Mouse (Mus musculus) frontal cortex, postnatal 10 days (tissue): ENCODE results near the gene Kdm2a.

ENCODE experiments used
- DNase-seq, 2 experiments: peaks; one replicate each; pipeline ENCODE4 v3.0.0; 2022; ENCODE audit warnings: low spot score in 2 of 2, mixed read lengths in 1 of 2

Kdm2a gene

DNA sequence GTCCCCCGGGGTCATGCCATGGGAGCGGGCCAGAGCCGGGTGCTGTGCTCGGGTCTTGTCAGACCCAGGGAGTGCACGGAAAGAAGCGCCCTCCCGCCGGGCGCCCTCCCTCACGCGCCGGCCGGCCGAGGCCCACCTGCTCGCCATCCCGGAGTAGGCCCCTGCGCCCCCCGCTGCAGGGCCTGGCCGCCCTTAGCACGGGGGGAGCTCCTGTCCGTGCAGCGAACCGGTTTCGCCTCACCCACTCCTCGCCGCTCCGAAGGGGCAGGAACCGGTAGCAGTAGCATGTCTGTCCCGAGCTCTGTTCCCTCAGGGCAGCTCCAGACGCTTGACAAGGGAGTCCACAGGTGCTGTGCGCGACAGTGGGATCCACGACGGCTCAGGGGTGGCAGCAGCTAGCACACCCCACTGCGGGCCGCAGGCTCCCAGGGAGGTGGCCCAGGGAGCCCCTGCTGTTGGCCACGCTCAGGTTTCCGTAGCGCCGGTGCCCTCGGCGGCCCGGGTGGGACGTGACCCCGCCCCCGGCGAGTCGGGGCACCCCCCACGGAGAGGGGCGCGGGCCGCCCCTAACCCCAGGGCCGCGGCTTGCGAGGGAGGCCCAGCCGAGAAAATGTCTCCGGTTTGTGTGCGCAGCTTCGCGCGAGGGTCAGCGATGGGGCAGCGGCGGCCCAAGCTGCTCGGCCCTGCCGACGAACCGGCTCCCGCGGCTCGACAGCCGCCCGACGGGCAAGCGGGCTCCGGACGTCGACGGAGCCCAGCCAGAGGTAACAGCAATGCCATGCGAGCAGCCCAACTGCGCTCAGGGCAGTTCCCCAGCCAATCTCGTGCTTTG, at the start of gene Kdm2a:
Gene Kdm2a (minus strand): TSS at position 488 of the 832 bp plus-strand sequence.
- peak; percentile 65 to 69 for DNase-seq

DNA sequence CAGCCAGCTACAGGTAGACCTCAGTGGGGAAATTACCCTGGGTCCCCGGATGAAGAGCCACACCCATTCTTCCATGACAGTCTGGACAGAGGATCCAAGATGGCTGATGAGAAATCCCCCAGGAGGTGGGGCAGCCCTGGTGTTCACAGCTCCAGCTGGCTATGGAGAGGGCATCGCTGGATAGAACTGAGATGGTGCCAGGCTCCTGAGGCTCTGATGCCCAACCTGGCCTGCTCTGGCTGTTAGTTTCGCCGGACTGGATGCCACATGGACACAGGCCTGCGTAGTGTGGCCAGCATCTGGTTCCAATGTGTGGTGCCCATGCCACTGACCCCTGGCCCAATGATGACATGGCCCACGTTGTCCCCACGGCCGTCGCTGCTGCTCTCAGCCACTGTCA, 49.4 kb upstream of the Kdm2a start:
- no peak for DNase-seq

DNA sequence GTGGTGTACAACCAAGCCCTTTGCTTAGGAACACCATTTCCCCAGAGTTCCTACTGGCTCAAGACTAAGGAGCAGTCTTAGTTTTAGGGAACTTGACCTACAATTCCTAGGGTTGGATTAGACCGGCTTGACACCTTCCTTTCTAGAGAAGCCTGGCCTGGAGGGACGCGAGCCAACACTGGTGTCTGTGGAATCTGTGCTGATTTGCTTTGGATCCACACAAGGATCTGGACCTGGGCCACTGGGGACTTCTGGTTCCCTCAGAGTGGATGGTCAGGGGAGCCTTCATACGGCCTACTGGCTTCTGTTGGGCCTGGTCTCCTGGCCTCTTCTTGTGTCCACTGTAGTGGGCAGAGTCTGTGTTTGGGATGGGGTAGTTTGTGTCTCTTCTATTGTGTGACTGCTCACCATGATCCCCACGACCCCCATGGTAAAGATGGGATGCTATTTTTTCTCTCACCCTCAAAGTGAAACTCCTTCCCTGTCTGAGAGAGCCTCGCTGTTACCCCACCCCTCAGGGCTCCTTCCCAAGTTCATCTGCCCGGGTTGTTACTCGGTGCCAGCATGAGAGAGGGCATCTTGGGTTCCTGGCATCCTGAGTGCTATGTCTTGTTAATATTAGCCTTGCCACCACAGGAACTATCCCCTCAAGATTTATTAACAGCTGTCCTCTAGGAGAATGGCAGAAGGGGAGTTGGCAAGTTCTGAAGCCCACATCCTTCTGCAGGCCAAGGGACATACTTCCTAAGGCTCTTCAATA, 48.8 kb upstream of the Kdm2a start:
- DNase-seq = no peak

DNA sequence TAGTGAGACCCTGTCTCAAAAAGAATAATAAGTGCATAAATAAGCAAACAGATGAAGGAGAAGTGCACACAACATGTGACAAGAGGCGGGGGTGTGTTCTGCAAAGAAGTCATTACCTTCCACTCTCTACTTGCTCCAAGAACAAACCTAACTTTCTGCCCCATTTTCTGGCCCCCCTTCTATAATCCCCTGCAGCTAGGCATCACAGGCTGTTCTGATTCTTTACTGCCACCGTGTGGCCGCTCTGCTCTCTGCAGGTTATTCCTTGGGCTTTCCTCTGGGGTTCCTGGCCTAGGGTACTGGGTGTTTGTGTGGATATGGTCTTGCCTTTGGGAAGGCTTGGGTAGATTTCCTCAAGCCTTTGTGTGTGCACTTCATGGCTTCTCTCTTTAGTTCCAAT, 44.3 kb upstream of the Kdm2a start:
- DNase-seq = peak; percentile 42 to 67

DNA sequence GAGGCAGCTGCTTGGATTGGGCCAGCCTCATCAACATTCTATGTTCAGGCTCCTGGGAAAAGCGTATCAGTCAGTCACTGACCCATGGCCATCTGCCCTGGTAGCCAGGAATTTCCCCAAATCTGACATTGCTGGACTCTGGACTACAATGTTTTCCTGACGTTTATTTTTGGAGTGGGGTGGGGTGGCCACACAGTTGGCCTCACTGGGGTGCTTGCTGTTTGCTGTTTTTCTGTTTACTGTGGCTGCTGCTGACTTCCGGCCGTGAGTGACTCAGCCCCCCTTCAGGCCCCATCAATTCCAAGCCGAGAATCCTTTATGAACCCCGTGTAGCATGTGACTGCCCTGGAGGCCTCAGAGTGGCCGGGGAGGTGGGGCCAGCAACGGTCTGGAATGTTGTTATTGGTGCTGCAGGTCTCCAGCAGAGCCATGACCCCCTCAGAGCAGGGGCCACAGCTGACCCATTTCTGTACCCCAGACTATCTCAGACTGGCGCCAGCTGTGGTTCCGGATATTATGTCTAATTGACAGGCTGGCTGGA, 43.6 kb upstream of the Kdm2a start:
- no peak for DNase-seq

DNA sequence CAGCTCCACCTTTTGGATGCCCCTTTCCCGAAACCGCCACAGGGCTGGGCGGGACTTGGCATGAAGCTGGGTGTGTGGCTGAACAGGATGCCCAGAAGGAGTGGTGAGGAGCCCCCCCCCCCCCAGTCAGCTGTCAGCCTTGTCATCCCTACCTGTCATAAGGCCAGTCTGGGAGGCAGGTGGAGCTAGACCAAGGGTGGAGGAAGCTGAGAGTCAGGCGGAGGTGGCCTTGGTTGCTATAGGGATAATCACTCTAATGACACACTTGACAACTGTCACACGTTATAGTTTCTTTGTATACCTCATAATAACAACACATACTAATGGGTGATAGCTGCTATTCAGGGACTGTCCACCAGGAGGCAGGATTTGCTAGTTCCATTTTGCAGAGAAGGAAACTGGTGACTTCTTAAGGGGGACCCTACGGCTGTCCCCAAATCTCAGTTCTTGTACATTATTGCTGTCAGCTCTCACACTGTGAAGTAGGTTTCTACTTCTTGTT, 43.1 kb upstream of the Kdm2a start:
- DNase-seq = no peak

DNA sequence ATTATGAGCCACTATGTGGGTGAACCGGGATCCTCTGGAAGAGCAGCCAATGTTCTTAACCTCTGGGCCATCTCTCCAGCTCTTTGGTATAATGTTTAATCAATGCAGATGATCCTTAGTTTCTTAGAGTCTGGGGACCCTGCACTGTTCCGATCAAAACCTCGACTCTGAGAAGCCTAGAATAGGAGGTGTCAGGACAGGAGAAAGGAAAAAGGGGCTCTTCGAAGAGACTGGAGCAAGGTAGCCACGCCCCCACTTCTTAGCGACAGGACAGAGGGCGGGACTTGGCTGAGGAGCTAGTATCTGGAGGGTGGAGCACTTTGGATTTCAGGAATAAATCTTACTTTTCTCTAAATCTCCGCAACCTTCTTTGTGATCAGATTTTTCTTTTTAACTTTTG, 42.1 kb upstream of the Kdm2a start:
- no peak for DNase-seq

DNA sequence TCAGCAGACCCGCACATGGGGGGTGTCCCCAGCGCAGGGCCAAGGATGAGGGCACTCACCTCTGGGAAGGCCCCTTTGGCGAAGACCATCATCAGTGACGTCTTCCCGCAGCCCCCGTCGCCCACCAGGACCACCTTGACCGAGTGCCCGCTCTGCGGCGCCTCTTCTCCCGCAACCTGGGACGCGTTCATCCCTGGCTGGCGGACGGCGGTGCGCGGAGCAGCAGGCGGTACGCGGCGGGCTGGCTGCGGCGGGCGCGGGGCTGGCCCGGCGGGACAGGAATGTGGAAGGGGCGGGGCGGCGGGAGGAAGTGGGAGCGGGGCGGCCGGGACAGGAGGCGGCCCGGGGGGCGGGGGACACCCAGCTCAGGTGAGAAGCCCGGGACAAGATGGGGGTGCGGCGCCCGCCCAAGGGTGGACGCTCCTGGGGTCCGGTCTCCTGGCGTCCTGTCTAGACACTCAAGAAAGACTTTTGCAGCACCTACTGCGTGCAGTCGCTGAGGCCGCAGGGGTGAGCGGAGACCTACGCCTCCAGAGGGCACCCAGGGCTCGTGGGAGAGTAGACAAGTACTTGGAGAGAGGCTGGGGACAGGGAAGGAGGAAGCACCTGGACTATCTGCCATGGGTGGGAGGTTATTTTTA, 41.2 kb upstream of the Kdm2a start, which contains the start of gene Rhod:
Gene Rhod (minus strand): TSS at position 272 of the 641 bp plus-strand sequence.
- DNase-seq = no peak

DNA sequence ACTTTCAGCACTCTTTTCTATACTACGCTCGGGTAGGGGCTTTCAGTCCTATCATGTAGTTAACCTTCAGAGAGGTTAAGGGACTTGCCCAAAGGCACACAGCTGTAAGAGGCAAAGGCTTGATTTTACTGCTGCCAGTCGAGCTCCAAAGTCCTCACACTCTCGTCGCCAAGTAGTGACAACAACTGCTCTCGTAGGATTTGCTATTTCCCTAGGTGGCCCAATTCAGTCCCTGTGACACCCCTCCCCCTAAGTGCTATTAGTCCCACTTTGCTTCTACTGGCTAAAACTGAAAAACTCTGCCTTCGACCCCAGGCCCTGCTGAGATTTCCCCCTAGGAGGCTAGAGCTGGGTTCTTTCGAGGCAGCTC, 40.7 kb upstream of the Kdm2a start:
- DNase-seq = no peak

DNA sequence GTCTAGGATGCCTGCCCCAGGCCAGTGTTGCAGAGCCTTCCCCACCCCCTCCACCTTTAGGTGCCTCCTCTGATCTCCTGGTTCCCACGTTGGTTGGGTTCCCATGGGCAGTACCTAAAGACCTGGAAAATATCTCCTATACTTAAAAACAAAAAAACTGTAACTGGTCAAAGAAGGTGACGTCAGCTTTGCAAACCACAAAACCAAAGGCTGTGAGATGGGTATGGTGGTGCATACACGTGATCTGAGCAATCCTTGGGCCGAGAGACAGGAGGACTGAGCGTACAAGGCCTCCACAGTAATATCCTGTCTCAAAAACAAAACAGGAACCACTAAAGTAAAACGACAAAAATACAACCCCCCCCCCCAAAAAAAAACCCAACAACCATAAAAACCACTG, 39.8 kb upstream of the Kdm2a start:
- no peak for DNase-seq

DNA sequence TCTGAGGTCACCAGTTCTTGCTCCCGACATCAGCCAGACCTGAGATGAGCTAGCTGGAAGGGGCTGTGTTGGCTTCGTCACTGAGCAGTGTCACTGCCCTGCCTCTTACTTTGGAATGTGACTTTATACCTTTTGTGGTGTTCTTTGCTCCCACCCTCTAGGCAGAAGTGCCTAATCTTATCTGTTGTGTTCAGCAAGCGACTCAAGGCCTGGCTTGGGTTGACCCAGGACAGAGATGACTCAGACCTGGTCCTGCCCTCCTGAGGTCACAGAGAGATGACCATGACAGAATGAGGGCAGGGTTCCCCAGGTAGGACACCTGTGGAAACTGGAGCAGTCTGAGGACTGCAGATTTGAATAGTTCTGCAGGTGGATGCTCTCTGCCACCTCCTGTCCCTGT, 38.2 kb upstream of the Kdm2a start:
- DNase-seq = no peak

DNA sequence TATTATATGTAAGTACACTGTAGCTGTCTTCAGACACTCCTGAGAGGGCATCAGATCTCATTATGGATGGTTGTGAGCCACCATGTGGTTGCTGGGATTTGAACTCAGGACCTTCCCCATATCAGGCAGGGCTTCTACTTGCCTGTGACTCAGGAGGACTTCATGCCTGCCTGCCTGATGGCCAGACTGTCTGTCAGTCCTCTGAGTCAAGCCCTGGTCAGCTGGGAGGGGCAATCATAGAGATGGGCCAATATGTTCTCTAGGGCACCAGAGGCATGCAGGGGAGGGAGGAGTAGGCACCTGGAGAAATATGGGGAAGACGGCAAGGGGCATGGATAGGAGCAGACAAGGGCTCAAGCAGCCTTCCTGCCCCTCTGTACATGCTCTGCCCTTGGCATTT, 36.9 kb upstream of the Kdm2a start:
- DNase-seq = no peak

DNA sequence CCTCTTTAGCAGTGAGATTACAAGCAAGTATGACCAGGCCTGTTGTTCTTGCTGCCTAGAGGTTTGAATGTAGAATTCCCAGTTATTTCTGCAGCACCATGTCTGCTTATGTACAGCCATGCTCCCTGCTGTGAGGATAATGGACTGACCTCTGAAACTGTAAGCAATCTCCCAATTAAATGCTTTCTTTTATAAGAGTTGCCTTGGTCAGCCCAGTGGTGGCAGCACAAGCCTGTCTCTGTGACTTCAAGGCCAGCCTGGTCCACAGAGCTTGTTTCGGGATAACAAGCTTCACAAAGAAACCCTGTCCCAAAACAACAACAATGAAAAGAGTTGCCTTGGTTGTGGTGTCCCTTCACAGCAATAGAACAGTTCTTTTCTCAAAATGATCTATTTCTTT, 35.7 kb upstream of the Kdm2a start:
- no peak for DNase-seq

DNA sequence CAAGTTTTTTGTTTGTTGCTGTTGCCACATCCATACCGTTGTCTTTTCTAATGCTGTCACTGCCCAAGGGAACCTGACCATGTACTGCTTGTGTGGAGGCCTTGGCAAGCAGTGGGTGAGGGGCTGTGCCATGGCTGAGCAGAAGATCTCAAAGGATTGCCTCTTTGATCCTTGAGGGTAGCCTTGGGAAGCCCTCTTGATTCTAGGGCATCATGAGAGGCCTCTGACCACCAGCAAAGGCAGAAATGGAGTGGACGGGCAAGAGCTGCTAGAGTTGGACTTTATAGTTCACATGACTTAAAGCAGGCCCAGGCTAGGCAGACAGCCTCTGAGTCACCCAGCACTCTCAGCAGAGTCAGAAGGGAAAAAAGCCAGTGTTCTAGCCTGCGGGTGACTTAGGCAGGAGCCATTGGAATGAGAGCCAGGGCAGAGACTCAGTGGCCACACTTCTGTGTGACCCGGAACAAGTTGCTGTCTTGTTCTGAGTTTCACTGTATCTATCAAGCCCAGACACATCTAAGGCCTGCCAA, 32.1 kb upstream of the Kdm2a start:
- DNase-seq = no peak

DNA sequence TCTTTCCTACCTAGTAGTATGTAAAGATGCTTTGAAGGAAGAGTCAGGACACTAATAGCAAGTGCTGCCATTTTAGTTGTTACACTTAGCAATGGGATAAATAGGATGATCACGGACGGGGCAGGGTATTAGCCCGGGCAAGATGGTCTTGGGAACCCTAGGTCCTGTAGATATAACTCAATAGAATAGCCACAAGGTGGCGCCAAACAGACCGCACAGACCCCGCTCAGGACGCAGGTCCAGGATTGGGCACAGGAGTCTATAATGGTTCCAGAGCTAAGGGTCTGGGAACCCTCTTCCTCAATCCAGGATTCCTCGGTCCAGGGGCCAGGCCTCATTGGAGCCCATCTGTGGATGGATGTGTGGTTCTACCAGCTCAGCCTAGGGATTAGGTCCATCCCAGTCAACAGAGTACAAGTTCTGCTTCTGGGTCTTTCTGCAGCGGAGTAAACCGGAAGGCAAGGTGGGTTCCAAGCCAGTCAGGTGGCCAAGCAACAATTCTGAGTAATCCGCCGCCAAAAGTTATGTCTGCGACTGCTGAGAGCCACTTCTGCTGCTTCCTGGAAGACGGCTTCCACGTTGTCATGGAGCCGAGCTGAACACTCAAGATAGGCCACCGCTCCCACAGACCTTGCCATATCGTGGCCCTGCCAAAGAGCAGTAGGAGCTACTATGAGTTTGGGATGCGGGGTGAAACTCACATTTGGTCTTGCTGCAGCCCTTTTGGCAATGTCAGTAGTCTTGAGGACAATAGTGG, 27.7 kb upstream of the Kdm2a start:
- DNase-seq = no peak

DNA sequence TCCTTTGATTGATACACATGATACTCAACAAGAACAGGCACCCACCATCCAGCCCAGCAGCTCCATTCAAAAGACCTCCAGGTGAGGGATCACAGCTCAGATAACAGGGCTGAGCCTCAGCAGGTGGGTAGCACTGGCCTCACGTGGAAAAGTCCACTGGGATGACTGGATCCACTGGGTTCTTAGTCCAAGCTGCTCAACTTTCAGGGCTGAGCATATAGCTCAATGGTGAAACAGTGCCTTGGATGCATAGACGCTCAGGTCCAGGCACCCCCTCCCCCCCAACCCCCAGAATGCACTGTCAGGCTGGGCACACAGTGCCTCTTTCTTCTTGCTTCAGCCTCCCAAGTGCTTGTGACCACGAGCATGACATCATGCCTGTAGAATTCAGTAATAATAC, 24.9 kb upstream of the Kdm2a start:
- no peak for DNase-seq

DNA sequence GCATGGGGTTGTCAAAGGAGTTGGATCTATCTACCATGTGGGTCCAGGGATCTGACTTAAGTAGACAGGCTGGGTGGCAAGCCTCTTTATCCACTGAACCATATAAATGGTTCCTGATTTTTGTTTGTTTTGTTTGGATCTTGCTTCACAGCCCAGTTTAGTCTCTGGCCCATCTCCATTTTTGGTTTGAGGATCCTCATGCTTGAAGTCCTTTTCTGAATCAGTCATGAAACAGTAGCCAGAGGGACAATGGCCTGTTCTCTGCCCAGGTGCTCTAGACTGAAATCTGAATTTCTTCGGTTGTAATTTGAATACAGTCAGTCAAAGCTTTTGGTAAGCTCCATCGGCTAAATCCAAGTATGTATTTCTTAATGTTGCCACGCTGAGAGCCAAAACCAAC, 24.5 kb upstream of the Kdm2a start:
- no peak for DNase-seq

DNA sequence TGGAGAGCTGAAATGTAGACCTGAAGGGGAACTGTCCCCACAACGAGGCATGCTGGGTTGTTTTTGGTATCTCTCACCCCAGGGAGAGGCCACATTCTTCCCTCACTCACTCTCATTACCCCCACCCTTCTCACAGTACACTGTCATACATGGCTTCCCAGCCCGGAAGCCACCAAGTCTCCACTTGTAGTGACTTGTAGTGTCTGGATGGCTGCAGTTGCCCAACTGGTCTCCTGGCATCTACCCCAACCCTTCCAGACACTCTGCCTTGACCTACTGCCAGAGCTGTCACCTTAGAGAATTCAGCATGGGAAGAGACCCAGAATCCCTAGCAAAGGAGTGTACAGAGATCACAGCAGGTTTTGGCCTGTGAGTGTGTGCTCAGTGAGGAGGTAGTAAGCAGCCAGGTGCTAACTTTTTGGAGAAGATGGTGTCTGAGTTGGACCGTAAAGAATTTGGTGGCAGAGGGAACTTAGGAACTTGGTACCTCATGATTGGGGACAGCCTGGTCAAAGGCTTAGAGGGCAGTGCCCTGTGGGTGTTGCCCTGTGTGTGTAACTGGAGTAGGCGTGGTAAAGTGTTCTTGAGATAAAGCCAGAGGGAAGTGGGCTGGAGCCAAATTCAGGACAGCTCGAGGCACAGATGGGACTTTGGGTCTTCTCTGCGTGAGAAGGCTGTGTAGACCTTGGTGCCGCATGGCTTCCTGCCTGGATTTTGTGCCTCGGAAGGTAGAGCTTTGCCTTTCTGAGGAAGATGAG, 22.2 kb upstream of the Kdm2a start:
- DNase-seq = no peak

DNA sequence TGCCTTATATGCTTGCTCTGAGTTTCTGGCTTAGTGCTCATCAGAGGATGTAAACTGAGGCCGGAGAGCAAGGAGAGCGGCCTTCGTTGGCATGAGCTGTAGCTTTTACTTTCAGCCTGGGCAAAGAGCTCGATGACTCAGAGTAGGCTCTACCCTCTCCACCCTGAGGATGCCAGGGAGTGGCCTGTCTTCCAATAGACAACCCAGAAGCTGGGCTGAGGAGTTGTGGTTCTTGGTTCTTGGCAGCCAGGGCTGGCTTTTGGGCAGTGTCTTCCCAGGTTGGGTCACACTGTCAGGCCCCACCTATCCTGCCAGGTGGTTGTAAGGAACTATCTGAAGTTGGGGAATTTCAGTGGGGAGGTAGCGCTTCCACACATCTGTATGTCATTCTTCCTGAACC, 21.6 kb upstream of the Kdm2a start:
- DNase-seq = no peak

DNA sequence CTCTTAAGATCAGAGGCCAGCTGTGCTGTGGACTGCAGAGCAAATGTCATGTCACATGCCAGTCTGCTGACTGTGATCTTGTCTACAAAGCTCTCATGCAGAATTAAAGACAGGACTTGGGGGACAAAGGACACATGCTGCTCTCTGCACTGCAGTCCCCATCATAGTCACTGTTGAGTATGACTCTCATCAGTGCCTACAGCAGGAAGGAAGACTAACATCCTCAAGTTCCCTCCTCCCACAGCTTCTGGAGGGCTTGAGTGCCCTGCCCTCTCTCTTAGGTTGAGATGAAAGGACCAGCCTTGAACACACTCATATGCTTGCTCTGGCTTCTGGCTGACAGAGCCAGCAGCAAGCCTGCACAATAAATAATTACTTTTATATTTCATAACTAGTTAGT, 19.6 kb upstream of the Kdm2a start:
- DNase-seq = no peak

DNA sequence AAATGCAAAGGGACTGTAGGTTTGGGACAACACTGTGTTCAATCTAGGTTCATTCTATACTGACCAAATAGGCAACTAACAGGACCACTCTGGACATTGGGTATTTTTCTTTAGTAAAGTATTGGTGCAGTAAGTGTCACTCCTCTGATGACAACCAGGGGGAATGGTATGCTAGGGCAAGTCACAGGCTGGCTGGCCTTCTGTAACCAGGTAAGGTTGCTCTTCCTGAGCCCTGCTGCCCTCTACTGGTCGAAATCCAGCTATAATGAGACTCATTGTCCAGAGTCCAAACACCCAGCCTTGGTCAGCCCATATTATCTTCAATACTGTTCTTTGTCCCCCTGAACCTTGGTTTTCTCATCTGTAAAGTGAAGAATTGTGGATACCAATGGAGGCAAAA, 19.1 kb upstream of the Kdm2a start:
- DNase-seq = no peak
